Mouse (Mus musculus) intestine, embryonic 16.5 days (tissue): ENCODE data around the gene Cc2d1a. TPM values are rescaled to one million over a fixed set of nuclear protein-coding genes. Genes with fewer than 3 reads are reported as not detected.

Experiments used
- ATAC-seq: fragments of 200-750 bp; cut with Nextera tagmentation; 2 replicates; pipeline ENCODE4 v1.8.0; 2017; ENCODE audit warnings: moderate TSS enrichment, moderate library complexity
- H3K27ac ChIP-seq: fragments of 300-500 bp; sonication (generic); 2 replicates; pipeline ENCODE4 v1.5.1; 2014; ENCODE audit warnings: mild to moderate bottlenecking, low read length
- H3K27me3 ChIP-seq: fragments of 300-500 bp; sonication (generic); replicated peaks from 2 replicates; pipeline ENCODE4 v1.6.1; 2014; ENCODE audit warnings: low read length, control low read depth, mixed read lengths; ENCODE audit not compliant: control insufficient read depth, insufficient read depth
- H3K36me3 ChIP-seq: fragments of 300-500 bp; sonication (generic); 2 replicates; pipeline ENCODE4 v1.6.1; 2014; ENCODE audit warnings: low read length, control low read depth; ENCODE audit not compliant: control insufficient read depth, insufficient read depth
- H3K4me1 ChIP-seq: fragments of 300-500 bp; sonication (generic); 2 replicates; pipeline ENCODE4 v1.6.1; 2014; ENCODE audit warnings: low read length, control low read depth, mixed read lengths; ENCODE audit not compliant: control insufficient read depth, insufficient read depth
- H3K4me2 ChIP-seq: fragments of 300-500 bp; sonication (generic); 2 replicates; pipeline ENCODE4 v1.6.1; 2014; ENCODE audit warnings: low read depth, low read length, control low read depth
- H3K4me3 ChIP-seq: fragments of 300-500 bp; sonication (generic); 2 replicates; pipeline ENCODE4 v1.5.1; 2014; ENCODE audit warnings: mild to moderate bottlenecking, low read length
- H3K9ac ChIP-seq: fragments of 300-500 bp; sonication (generic); 2 replicates; pipeline ENCODE4 v1.6.1; 2014; ENCODE audit warnings: low read depth, low read length
- H3K9me3 ChIP-seq: fragments of 300-500 bp; sonication (generic); 2 replicates; pipeline ENCODE4 v1.6.1; 2016; ENCODE audit warnings: low read length, control low read depth; ENCODE audit not compliant: control insufficient read depth
- WGBS: fragments of 180-500 bp; shearing (Covaris S2); extraction: QIAGEN DNeasy Blood & Tissue Kit; methylation state at CpG from one replicate; pipeline ENCODE4 v1.1.7; 2014; 5-methylcytosine and 5-hydroxymethylcytosine counted together
- polyA plus RNA-seq: library from polyadenylated mRNA; unstranded; fragments of >200 nt; fragmentation: Nextera tagmentation; extraction: Ambion mirVana; gene quantifications from 2 replicates; pipeline ENCODE4 v1.2.1, GENCODE M21; 2015

Cc2d1a gene
- polyA plus RNA-seq, 1 experiment from 2014 or later: 26.0 TPM

GRCm38 (mm10) chr8:84179946-84180345 is 32.2 kb upstream of the Cc2d1a start:
- no peaks in the 10 kb centered on the region for H3K36me3 ChIP-seq
- peak overlapping the region; percentile 64 for H3K9ac ChIP-seq
- H3K27me3 ChIP-seq: no peaks in the 10 kb centered on the region
- 22% methylated on average over 4 of the region's 4 CpGs for WGBS
- peak overlapping the region; percentile 59 for H3K4me2 ChIP-seq
- no peak for ATAC-seq
- peak overlapping the region; percentile 36 for H3K4me3 ChIP-seq
- peaks cover 33% of the 10 kb centered on the region for H3K4me1 ChIP-seq
- peak overlapping the region; percentile 27 for H3K27ac ChIP-seq
- no peaks in the 10 kb centered on the region for H3K9me3 ChIP-seq

- no peak overlapping the region for H3K9ac ChIP-seq
- no peak for ATAC-seq
- H3K9me3 ChIP-seq: no peaks in the 10 kb centered on the region
- no peaks in the 10 kb centered on the region for H3K27me3 ChIP-seq
- 83% methylated on average over 8 of the region's 8 CpGs for WGBS
- no peaks in the 10 kb centered on the region for H3K36me3 ChIP-seq
- H3K4me3 ChIP-seq: no peak overlapping the region
- no peak overlapping the region for H3K4me2 ChIP-seq
- peaks cover 29% of the 10 kb centered on the region for H3K4me1 ChIP-seq
- H3K27ac ChIP-seq: no peak overlapping the region
Observed at GRCm38 (mm10) chr8:84178592-84178991, 30.9 kb upstream of the Cc2d1a start.

- H3K9ac ChIP-seq: no peak overlapping the region
- no peaks in the 10 kb centered on the region for H3K27me3 ChIP-seq
- no peak for ATAC-seq
- H3K9me3 ChIP-seq: no peaks in the 10 kb centered on the region
- H3K4me3 ChIP-seq: no peak overlapping the region
- H3K27ac ChIP-seq: no peak overlapping the region
- H3K4me2 ChIP-seq: no peak overlapping the region
- 81% methylated on average over 3 of the region's 3 CpGs for WGBS
- H3K4me1 ChIP-seq: peaks cover 22% of the 10 kb centered on the region
- H3K36me3 ChIP-seq: peaks cover 5% of the 10 kb centered on the region; the same call in 1 of the 2 replicates
Observed at GRCm38 (mm10) chr8:84177405-84177804, 29.7 kb upstream of the Cc2d1a start.

DNA sequence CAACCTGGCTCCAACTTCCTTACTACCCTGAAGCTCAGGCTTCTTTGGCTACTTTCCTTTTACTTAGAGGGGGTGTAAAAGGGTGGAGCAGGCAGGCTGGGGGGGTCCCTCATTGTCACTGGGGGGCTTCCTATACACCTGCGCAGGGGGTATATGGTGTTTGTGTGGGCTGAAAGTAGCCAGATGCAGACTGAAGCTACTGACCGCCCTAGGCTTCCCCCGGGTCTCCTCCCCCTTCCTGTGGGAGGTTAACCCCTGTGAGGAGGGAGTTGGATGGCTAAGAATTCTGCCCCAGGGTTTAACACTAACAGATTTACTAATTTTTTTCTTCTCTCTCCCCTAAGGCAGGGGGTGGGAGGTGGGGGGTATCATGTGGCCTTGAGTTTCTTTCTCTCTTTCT is 28.8 kb upstream of the Cc2d1a start:
- 24% methylated on average over 3 of the region's 3 CpGs for WGBS
- Histone ChIP-seq H3K9ac (no peak overlapping the region), H3K4me3 (no peak overlapping the region), H3K27me3 (no peaks in the 10 kb centered on the region), H3K9me3 (no peaks in the 10 kb centered on the region), H3K4me1 (peaks cover 22% of the 10 kb centered on the region), H3K4me2 (no peak overlapping the region), H3K36me3 (peaks cover 5% of the 10 kb centered on the region), H3K27ac (no peak overlapping the region)
- ATAC-seq: no peak

DNA sequence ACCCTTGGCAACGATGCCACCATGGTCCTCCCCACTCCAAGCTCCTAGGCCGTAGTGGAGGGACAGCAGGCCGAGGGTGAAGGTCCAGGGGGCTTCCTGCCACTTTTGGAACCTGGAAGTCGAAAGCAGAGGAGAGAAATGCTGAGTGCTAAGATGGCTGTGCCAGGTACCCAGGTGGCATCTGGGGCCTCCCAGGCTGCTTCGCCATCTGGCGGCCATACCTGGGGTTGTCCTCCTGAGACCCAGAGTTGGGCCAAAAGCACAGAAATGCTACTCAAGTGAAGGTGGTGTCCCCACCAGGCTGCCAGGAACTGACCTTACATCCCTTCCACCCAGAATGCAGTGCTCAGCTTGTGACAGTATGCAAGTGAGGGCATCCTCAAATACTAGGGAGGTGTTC is 26.1 kb upstream of the Cc2d1a start:
- peaks cover 5% of the 10 kb centered on the region for H3K36me3 ChIP-seq
- no peak overlapping the region for H3K27ac ChIP-seq
- peaks cover 3% of the 10 kb centered on the region; the same call in 1 of the 2 replicates for H3K4me1 ChIP-seq
- no peaks in the 10 kb centered on the region for H3K27me3 ChIP-seq
- 88% methylated on average over 6 of the region's 6 CpGs for WGBS
- ATAC-seq: no peak
- H3K4me3 ChIP-seq: no peak overlapping the region
- H3K4me2 ChIP-seq: no peak overlapping the region
- H3K9me3 ChIP-seq: no peaks in the 10 kb centered on the region
- H3K9ac ChIP-seq: no peak overlapping the region

- Histone ChIP-seq H3K27ac (no peak overlapping the region), H3K36me3 (peaks cover 5% of the 10 kb centered on the region), H3K9ac (no peak overlapping the region), H3K4me2 (no peak overlapping the region), H3K4me3 (no peak overlapping the region), H3K4me1 (no peaks in the 10 kb centered on the region), H3K27me3 (no peaks in the 10 kb centered on the region), H3K9me3 (no peaks in the 10 kb centered on the region)
- WGBS: 94% methylated on average over 5 of the region's 5 CpGs
- no peak for ATAC-seq
Observed at GRCm38 (mm10) chr8:84170096-84170495, 22.4 kb upstream of the Cc2d1a start.

GRCm38 (mm10) chr8:84167696-84168095 is 20.0 kb upstream of the Cc2d1a start:
- H3K4me2 ChIP-seq: no peak overlapping the region
- H3K4me1 ChIP-seq: no peaks in the 10 kb centered on the region
- H3K4me3 ChIP-seq: no peak overlapping the region
- H3K27me3 ChIP-seq: no peaks in the 10 kb centered on the region
- no peak overlapping the region for H3K9ac ChIP-seq
- ATAC-seq: no peak
- 90% methylated on average over 2 of the region's 2 CpGs for WGBS
- peaks cover 1% of the 10 kb centered on the region; the same call in 1 of the 2 replicates for H3K36me3 ChIP-seq
- H3K27ac ChIP-seq: no peak overlapping the region
- H3K9me3 ChIP-seq: no peaks in the 10 kb centered on the region

DNA sequence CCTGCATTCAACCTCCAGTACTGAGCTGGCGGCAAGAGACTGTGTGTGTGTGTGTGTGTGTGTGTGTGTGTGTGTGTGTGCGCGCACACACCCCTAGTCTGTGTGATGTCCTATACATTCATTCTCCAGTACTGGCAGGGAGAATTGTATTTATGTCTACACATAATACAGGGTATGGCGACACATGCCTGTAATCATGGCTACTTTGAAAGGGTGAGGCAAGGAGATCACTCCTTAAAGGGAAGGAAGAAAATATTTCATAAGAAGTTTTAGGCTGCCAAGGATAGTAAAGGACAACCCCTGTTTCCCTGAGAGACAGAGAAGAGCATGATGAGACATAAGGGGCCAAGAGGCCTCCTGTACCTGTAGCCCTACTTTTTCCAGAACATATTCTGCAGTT is 9.9 kb upstream of the Cc2d1a start:
- Histone ChIP-seq H3K9ac (no peak overlapping the region), H3K27me3 (no peaks in the 10 kb centered on the region), H3K36me3 (no peaks in the 10 kb centered on the region), H3K4me1 (no peaks in the 10 kb centered on the region), H3K4me2 (no peak overlapping the region), H3K27ac (no peak overlapping the region), H3K9me3 (no peaks in the 10 kb centered on the region), H3K4me3 (no peak overlapping the region)
- WGBS: 87% methylated on average over 4 of the region's 4 CpGs
- ATAC-seq: no peak

DNA sequence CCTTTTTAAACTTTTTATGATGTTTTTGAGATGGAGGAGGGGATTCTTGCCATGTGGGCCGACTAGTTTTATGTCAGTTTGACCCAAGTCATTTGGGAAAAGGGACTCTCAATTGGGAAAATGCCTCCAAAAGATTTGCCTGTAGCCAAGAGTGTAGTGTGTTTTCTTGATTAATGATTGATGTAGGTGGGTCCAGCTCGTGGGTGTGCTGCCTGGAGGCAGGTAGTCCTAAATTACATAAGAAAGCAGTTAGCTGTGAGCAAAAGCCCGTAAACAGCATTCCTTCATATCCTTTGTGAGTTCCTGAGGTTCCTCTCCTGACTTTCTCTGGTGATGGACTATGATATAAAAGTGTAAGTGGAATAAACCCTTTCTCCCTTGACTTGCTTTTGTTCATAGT is 1.4 kb upstream of the Cc2d1a start:
- H3K36me3 ChIP-seq: no peaks in the 10 kb centered on the region
- ATAC-seq: no peak
- H3K9me3 ChIP-seq: no peaks in the 10 kb centered on the region
- H3K4me2 ChIP-seq: no peak overlapping the region
- H3K4me1 ChIP-seq: peaks cover 20% of the 10 kb centered on the region
- H3K27me3 ChIP-seq: no peaks in the 10 kb centered on the region
- no peak overlapping the region for H3K27ac ChIP-seq
- WGBS: 57% methylated on average over 3 of the region's 3 CpGs
- no peak overlapping the region for H3K9ac ChIP-seq
- no peak overlapping the region for H3K4me3 ChIP-seq

DNA sequence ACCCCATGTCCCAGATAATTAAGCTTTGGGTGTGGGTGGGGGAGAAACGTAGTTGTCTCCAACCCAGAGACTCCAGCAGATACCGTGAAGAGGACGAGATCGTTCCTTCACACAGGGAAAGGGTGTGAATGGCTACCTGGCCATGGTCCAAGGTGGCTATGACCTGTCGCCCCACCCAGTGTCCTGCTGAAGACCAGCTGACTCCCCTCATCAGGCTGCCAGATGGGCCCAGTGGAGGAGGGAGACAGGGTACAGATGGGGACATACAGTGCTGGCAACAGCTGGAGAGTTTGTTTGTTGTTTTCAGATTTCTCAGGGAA is 755 bp upstream of the Cc2d1a start:
- Histone ChIP-seq H3K4me1 (peaks cover 20% of the 10 kb centered on the region), H3K9me3 (no peaks in the 10 kb centered on the region), H3K36me3 (peaks cover 5% of the 10 kb centered on the region), H3K9ac (peak overlapping the region; percentile 91; the same call in 1 of the 2 replicates), H3K27me3 (no peaks in the 10 kb centered on the region), H3K27ac (no peak overlapping the region), H3K4me2 (peak overlapping the region; percentile 86), H3K4me3 (peak overlapping the region; percentile 76; the same call in 1 of the 2 replicates)
- 87% methylated on average over 5 of the region's 5 CpGs for WGBS
- ATAC-seq: no peak
